Mouse (Mus musculus): ENCODE data around the gene Rhof. TPM values are rescaled to one million over a fixed set of nuclear protein-coding genes. Genes with fewer than 3 reads are reported as not detected.

The Rhof gene
- polyA plus RNA-seq, 1 experiment, result 13.4 TPM

DNA sequence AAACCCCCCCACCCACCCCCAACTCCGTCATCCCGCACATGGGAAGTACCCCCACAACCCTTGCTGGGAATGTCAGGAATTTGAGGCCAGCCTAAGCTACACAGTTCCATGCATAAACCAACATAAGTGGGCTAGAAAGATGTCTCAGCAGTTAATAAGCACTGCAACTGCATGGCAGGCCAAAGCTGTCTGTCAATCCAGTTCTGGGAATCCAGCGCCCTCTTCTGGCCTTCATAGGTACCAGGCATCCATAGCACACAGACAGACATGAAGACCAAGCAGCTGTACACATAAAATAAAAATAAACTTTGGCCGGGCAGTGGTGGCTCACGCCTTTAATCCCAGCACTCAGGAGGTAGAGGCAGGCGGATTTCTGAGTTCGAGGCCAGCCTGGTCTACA, 22.9 kb upstream of the Rhof start:
- Histone ChIP-seq H3K4me3 (ENCODE audit: insufficient read depth, low read depth, low read length) (no peak overlapping the region), H3K4me1 (ENCODE audit: control insufficient read depth, insufficient read depth, low read length) (peaks cover 6% of the 10 kb centered on the region; the same call in 1 of the 2 replicates), H3K27ac (ENCODE audit: insufficient read depth, low read depth, low read length) (no peak overlapping the region), H3K36me3 (ENCODE audit: control insufficient read depth, insufficient read depth, low read length) (peaks cover 4% of the 10 kb centered on the region), H3K27me3 (replicated peaks; ENCODE audit: control insufficient read depth, insufficient read depth, low read length) (no peaks in the 10 kb centered on the region)
- TF ChIP-seq POLR2A (IDR thresholded peaks at IDR 0.05; ENCODE audit: low read depth, low read length) (no peak), CTCF (conservative IDR thresholded peaks at IDR 0.05; ENCODE audit: insufficient read depth, insufficient read length, low read depth, low read length) (peak; percentile 87)
- WGBS, result 43% methylated on average over 7 of the region's 7 CpGs
- peak; percentile 85 for DNase-seq

DNA sequence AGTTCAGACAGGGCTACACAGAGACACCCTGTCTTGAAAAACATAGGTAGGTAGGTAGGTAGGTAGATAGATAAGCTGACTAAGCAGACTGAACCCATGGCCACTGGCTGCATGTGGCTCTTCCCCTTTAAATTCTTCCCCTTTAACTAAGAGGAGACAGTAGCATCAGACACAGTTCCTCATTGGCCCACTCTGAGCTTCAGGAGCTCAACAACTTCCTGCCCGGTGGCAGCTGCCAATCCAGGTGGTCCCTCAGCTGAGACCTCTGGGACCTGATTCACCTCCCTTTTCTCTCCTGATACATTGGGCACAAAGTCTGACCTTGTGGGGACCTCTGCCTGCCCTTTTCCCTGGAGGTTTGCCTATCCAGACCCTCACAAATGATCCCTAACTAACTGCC, 20.4 kb upstream of the Rhof start:
- Histone ChIP-seq H3K4me3 (ENCODE audit: insufficient read depth, low read depth, low read length) (no peak overlapping the region), H3K4me1 (ENCODE audit: control insufficient read depth, insufficient read depth, low read length) (peaks cover 15% of the 10 kb centered on the region; the same call in 1 of the 2 replicates), H3K27me3 (replicated peaks; ENCODE audit: control insufficient read depth, insufficient read depth, low read length) (no peaks in the 10 kb centered on the region), H3K36me3 (ENCODE audit: control insufficient read depth, insufficient read depth, low read length) (no peaks in the 10 kb centered on the region; the same call in 1 of the 2 replicates), H3K27ac (ENCODE audit: insufficient read depth, low read depth, low read length) (no peak overlapping the region)
- TF ChIP-seq CTCF (conservative IDR thresholded peaks at IDR 0.05; ENCODE audit: insufficient read depth, insufficient read length, low read depth, low read length), result no peak
- no peak for TF ChIP-seq POLR2A (IDR thresholded peaks at IDR 0.05; ENCODE audit: low read depth, low read length)
- DNase-seq, result no peak
- 79% methylated on average over 1 of the region's 1 CpGs for WGBS

DNA sequence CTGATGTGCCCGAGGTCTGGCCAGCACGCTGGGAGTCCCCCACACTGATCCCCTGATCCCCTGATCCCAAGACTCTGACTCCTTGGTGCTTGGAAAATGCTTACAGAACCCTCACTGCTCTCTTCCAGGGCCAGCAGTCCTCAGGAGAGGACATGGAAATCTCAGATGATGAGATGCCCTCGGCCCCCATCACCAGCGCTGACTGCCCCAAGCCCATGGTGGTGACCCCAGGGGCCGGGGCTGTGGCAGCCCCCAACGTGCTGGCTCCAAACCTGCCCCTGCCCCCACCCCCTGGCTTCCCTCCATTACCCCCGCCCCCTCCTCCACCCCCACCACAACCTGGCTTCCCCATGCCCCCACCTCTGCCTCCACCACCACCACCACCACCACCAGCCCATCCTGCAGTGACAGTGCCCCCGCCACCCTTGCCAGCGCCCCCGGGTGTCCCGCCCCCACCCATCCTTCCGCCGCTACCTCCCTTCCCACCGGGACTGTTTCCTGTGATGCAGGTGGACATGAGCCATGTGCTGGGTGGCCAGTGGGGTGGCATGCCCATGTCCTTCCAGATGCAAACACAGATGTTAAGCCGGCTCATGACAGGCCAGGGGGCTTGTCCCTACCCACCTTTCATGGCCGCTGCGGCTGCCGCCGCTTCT, 19.3 kb upstream of the Rhof start:
- TF ChIP-seq CTCF (conservative IDR thresholded peaks at IDR 0.05; ENCODE audit: insufficient read depth, insufficient read length, low read depth, low read length), result no peak
- no peak for DNase-seq
- no peak overlapping the region for H3K4me3 ChIP-seq (ENCODE audit: insufficient read depth, low read depth, low read length)
- no peaks in the 10 kb centered on the region for H3K27me3 ChIP-seq (replicated peaks; ENCODE audit: control insufficient read depth, insufficient read depth, low read length)
- 88% methylated on average over 19 of the region's 19 CpGs for WGBS
- H3K27ac ChIP-seq (ENCODE audit: insufficient read depth, low read depth, low read length), result no peak overlapping the region
- no peaks in the 10 kb centered on the region; the same call in 1 of the 2 replicates for H3K36me3 ChIP-seq (ENCODE audit: control insufficient read depth, insufficient read depth, low read length)
- H3K4me1 ChIP-seq (ENCODE audit: control insufficient read depth, insufficient read depth, low read length), result peaks cover 15% of the 10 kb centered on the region; the same call in 1 of the 2 replicates

DNA sequence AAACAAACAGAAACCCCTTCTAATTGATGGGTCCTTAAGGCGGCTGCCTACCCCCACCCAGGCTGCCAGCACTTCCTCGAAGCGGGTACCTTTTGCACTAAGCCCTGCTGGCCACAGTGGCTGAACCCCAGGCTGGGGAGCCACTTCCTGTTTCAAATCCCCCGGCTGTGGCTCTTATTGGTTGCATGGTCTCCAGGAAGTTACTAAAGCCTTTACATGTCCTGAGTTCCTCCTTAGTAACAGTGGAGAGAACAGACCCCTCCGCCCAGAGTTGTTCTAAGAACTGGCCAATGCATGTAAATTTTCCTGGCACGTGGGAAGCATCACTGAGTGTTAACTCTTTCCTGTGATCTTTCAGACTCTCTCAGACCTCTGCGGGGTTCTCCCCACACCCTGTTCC, 18.6 kb upstream of the Rhof start:
- no peak overlapping the region for H3K4me3 ChIP-seq (ENCODE audit: insufficient read depth, low read depth, low read length)
- no peaks in the 10 kb centered on the region for H3K27me3 ChIP-seq (replicated peaks; ENCODE audit: control insufficient read depth, insufficient read depth, low read length)
- no peak for DNase-seq
- TF ChIP-seq POLR2A (IDR thresholded peaks at IDR 0.05; ENCODE audit: low read depth, low read length) (no peak), CTCF (conservative IDR thresholded peaks at IDR 0.05; ENCODE audit: insufficient read depth, insufficient read length, low read depth, low read length) (no peak)
- no peaks in the 10 kb centered on the region; the same call in 1 of the 2 replicates for H3K36me3 ChIP-seq (ENCODE audit: control insufficient read depth, insufficient read depth, low read length)
- no peak overlapping the region for H3K27ac ChIP-seq (ENCODE audit: insufficient read depth, low read depth, low read length)
- H3K4me1 ChIP-seq (ENCODE audit: control insufficient read depth, insufficient read depth, low read length), result peaks cover 15% of the 10 kb centered on the region; the same call in 1 of the 2 replicates
- WGBS, result 30% methylated on average over 7 of the region's 7 CpGs

DNA sequence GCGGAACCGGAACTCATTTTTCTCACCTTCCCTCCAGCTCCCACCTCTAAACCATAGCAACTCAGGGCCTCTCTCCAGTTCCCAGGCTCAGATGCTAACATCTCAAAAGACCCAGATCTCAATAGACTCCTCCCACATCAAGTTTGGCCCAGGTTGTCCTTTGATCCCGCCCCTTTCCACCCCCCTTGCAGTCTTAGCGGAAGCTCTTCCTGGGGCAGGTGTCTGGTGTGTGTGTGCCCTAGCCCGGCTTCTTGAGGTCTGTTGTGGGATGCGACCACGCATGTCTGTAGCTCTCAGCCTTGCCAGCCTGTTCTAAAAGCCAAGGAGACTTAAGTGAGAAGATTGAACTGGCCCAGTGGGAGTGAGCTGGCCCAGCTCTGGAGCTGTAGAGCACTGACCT, 18.1 kb upstream of the Rhof start:
- Histone ChIP-seq H3K4me3 (ENCODE audit: insufficient read depth, low read depth, low read length) (no peak overlapping the region), H3K4me1 (ENCODE audit: control insufficient read depth, insufficient read depth, low read length) (peaks cover 15% of the 10 kb centered on the region; the same call in 1 of the 2 replicates), H3K27me3 (replicated peaks; ENCODE audit: control insufficient read depth, insufficient read depth, low read length) (no peaks in the 10 kb centered on the region), H3K27ac (ENCODE audit: insufficient read depth, low read depth, low read length) (no peak overlapping the region), H3K36me3 (ENCODE audit: control insufficient read depth, insufficient read depth, low read length) (no peaks in the 10 kb centered on the region; the same call in 1 of the 2 replicates)
- no peak for DNase-seq
- TF ChIP-seq POLR2A (IDR thresholded peaks at IDR 0.05; ENCODE audit: low read depth, low read length), result no peak
- no peak for TF ChIP-seq CTCF (conservative IDR thresholded peaks at IDR 0.05; ENCODE audit: insufficient read depth, insufficient read length, low read depth, low read length)
- 19% methylated on average over 7 of the region's 7 CpGs for WGBS

DNA sequence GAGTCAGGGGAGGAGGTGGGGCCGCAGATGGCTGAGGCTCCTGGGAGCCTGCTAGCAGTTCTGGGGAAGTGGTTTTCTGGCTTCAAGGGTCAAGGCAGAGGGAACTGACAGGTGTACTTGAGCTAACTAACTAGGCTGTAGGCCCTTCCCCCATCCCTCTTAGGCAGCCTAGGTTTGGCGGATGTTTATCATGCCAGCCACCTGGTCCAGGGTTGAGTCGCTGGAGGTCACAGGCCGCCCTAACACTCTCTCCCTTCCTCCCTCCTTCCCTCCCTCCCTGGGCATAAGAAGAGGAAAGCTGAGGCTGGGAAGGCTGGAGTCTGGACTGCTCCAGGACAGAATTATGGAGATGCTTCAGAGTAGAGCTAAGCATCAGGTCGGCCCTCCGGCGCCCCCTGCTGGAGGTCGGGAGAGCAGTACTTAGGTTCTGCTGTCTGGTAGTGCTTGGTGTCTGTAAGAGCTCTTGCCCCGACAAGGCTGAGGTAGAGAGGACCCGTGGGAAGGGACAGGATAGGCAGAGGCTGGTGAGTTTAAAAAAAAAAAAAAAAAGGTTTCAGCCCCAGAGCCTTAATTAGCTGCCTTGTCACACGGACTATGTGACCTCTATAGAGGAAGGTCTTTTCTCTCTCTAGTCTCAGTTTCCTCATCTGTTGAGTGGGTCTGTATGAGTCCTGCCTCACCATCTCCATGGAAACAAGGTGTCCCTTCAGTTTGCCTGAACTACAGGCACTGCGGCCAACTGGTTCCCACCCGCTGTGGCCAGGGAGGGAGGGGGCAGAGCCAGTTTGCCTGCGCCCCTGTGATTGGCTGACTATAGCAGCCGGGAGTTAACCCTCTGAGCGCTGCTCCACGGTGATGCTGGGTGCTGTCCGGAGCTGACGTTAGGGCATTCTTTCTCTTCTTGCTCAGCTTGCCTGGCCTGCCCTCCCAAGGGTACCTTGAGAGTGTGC, 17.2 kb upstream of the Rhof start:
- WGBS, result 8% methylated on average over 19 of the region's 19 CpGs
- no peaks in the 10 kb centered on the region for H3K27me3 ChIP-seq (replicated peaks; ENCODE audit: control insufficient read depth, insufficient read depth, low read length)
- peak; percentile 94 for DNase-seq
- H3K4me1 ChIP-seq (ENCODE audit: control insufficient read depth, insufficient read depth, low read length), result peaks cover 15% of the 10 kb centered on the region; the same call in 1 of the 2 replicates
- H3K27ac ChIP-seq (ENCODE audit: insufficient read depth, low read depth, low read length), result no peak overlapping the region
- TF ChIP-seq CTCF (conservative IDR thresholded peaks at IDR 0.05; ENCODE audit: insufficient read depth, insufficient read length, low read depth, low read length), result peak; percentile 94
- TF ChIP-seq POLR2A (IDR thresholded peaks at IDR 0.05; ENCODE audit: low read depth, low read length), result no peak
- H3K36me3 ChIP-seq (ENCODE audit: control insufficient read depth, insufficient read depth, low read length), result no peaks in the 10 kb centered on the region; the same call in 1 of the 2 replicates
- H3K4me3 ChIP-seq (ENCODE audit: insufficient read depth, low read depth, low read length), result peak overlapping the region; percentile 9; the same call in 1 of the 2 replicates

Data from kidney, adult 2 months (tissue).